Mouse (Mus musculus) heart, embryonic 12.5 days (tissue): Measurements from ENCODE around the gene Tradd. TPM values are rescaled to one million over a fixed set of nuclear protein-coding genes. Genes with fewer than 3 reads are reported as not detected.
A peak's percentile ranks its signal among the peaks of the same experiment; 100 is the strongest.

ENCODE experiments used
- ATAC-seq: fragments of 200-750 bp; cut with Nextera tagmentation; 2 replicates; pipeline ENCODE4 v1.8.0; 2017; ENCODE audit warnings: moderate TSS enrichment, moderate library complexity; ENCODE audit not compliant: insufficient number of reproducible peaks, low FRiP score
- H3K27ac ChIP-seq: fragments of 300-500 bp; sonication (generic); 2 replicates; pipeline ENCODE4 v1.5.1; 2016; ENCODE audit warnings: mild to moderate bottlenecking, moderate library complexity; ENCODE audit not compliant: poor library complexity, severe bottlenecking
- H3K27me3 ChIP-seq: fragments of 300-500 bp; sonication (generic); replicated peaks from 2 replicates; pipeline ENCODE4 v1.6.1; 2016; ENCODE audit warnings: mild to moderate bottlenecking, moderate library complexity
- H3K36me3 ChIP-seq: fragments of 300-500 bp; sonication (generic); 2 replicates; pipeline ENCODE4 v1.6.1; 2016; ENCODE audit warnings: mild to moderate bottlenecking, moderate library complexity
- H3K4me1 ChIP-seq: fragments of 300-500 bp; sonication (generic); replicated peaks from 2 replicates; pipeline ENCODE4 v1.6.1; 2016; ENCODE audit warnings: mild to moderate bottlenecking
- H3K4me2 ChIP-seq: fragments of 300-500 bp; sonication (generic); 2 replicates; pipeline ENCODE4 v1.6.1; 2016; ENCODE audit warnings: mild to moderate bottlenecking, moderate library complexity
- H3K4me3 ChIP-seq: fragments of 300-500 bp; sonication (generic); 2 replicates; pipeline ENCODE4 v1.5.1; 2016; ENCODE audit warnings: mild to moderate bottlenecking
- H3K9ac ChIP-seq: fragments of 300-500 bp; sonication (generic); 2 replicates; pipeline ENCODE4 v1.6.1; 2016; ENCODE audit warnings: mild to moderate bottlenecking, moderate library complexity
- H3K9me3 ChIP-seq: fragments of 300-500 bp; sonication (generic); replicated peaks from 2 replicates; pipeline ENCODE4 v1.6.1; 2016; ENCODE audit warnings: mild to moderate bottlenecking, moderate library complexity
- WGBS: fragments of 180-500 bp; shearing (Covaris S2); methylation state at CpG from one replicate; pipeline ENCODE4 v1.1.7; 2016; 5-methylcytosine and 5-hydroxymethylcytosine counted together
- polyA plus RNA-seq: library from polyadenylated mRNA; unstranded; fragments of >200 nt; fragmentation: Nextera tagmentation; extraction: Ambion mirVana; gene quantifications from 2 replicates; pipeline ENCODE4 v1.2.1, GENCODE M21; 2016

Tradd gene
- polyA plus RNA-seq, 1 experiment from 2014 or later = 16.0 TPM

DNA sequence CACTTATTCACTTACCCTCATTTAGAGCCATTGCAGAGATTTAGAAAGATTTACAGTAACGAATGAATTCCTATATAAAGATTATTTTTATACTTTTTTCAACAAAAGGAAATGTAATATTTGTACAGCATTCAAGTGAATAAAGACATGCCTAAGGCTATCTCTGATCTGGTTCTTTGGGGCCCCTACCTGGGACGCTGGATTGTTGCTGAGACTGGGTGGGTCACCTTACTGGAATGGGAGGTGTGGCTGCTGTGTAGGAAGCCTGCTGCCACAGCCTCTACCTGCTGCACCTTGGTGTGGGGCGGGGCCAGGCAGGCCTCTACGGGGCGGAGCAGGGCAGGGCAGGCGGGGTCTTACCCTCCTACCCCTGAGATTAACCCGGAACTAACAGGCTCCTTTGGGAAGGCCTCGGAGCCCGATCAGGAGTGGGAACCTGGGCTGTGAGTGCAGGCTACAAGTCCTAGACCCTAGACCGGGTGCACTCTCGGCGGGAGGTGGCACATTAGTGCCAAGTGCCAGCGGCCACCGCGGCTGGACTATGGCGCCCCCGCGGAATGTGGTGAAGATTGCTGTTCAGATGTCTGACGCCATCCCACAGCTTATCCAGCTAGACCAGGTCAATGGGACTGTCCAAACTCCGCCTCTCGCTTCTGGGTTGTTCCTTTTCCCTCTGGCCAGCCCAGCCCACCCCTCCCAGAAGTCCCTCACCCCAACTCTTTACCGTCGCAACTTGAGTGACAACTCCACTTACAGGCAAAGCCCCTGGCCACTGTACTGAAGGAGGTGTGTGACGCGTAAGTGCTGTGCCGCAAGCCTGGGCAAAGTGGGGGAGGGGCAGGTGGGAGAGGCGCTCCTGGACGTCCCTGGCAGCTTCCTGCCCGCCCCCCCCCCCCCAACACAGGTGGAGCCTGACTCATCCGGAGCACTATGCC is 41.1 kb upstream of the Tradd start, which contains the start of gene Elmo3:
Gene Elmo3 (plus strand): TSS at position 391 of the 935 bp plus-strand sequence.
- Histone ChIP-seq H3K9ac (peak within 1 kb of the TSS; percentile 69), H3K4me3 (peak within 1 kb of the TSS; percentile 46), H3K4me2 (peak within 1 kb of the TSS; percentile 82), H3K9me3 (no peaks in the 10 kb centered on the region), H3K4me1 (peaks cover 36% of the 10 kb centered on the region), H3K27ac (peak within 1 kb of the TSS; percentile 53), H3K27me3 (no peaks in the 10 kb centered on the region), H3K36me3 (peaks cover 75% of the 10 kb centered on the region)
- peak; percentile 59 for ATAC-seq
- WGBS = 6% methylated on average over 29 of the region's 30 CpGs

GRCm38 (mm10) chr8:105304325-105305210 is 40.2 kb upstream of the Tradd start:
- Histone ChIP-seq H3K4me3 (no peak overlapping the region), H3K36me3 (peaks cover 76% of the 10 kb centered on the region), H3K27ac (peak overlapping the region; percentile 53; the same call in 1 of the 2 replicates), H3K4me1 (peaks cover 40% of the 10 kb centered on the region), H3K27me3 (no peaks in the 10 kb centered on the region), H3K9me3 (no peaks in the 10 kb centered on the region), H3K4me2 (no peak overlapping the region), H3K9ac (0 out of 2 replicates have a peak overlapping the region, but pooled peaks have one; percentile 3)
- WGBS = 52% methylated on average over 9 of the region's 9 CpGs
- peak; percentile 18; the same call in 1 of the 2 replicates for ATAC-seq

GRCm38 (mm10) chr8:105303874-105304273 is 39.5 kb upstream of the Tradd start:
- Histone ChIP-seq H3K27me3 (no peaks in the 10 kb centered on the region), H3K4me3 (no peak overlapping the region), H3K9me3 (no peaks in the 10 kb centered on the region), H3K4me1 (peaks cover 44% of the 10 kb centered on the region), H3K36me3 (peaks cover 76% of the 10 kb centered on the region), H3K27ac (peak overlapping the region; percentile 53; the same call in 1 of the 2 replicates), H3K4me2 (no peak overlapping the region), H3K9ac (no peak overlapping the region)
- WGBS = 70% methylated on average over 9 of the region's 9 CpGs
- no peak for ATAC-seq

DNA sequence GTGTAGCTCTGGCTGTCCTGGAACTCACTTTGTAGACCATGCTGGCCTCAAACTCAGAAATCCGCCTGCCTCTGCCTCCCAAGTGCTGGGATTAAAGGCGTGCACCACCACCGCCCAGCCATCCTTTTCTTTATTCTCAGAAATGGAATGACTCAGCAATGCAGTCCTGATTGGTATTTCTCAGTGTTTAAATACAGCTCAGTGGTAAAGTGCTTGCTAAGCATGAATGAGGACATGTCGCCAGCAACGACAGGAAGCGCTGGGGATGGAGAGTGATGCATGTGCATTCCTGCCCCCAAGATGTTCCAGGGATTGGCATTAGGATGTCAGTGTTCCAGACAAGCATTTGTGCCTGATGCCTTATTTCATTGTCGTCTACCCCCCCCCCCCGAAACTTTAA is 39.0 kb upstream of the Tradd start:
- H3K27ac ChIP-seq = no peak overlapping the region
- H3K27me3 ChIP-seq = no peaks in the 10 kb centered on the region
- peaks cover 49% of the 10 kb centered on the region for H3K4me1 ChIP-seq
- WGBS = 86% methylated on average over 8 of the region's 8 CpGs
- no peak for ATAC-seq
- no peaks in the 10 kb centered on the region for H3K9me3 ChIP-seq
- no peak overlapping the region for H3K4me2 ChIP-seq
- H3K4me3 ChIP-seq = no peak overlapping the region
- peaks cover 76% of the 10 kb centered on the region for H3K36me3 ChIP-seq
- H3K9ac ChIP-seq = no peak overlapping the region

DNA sequence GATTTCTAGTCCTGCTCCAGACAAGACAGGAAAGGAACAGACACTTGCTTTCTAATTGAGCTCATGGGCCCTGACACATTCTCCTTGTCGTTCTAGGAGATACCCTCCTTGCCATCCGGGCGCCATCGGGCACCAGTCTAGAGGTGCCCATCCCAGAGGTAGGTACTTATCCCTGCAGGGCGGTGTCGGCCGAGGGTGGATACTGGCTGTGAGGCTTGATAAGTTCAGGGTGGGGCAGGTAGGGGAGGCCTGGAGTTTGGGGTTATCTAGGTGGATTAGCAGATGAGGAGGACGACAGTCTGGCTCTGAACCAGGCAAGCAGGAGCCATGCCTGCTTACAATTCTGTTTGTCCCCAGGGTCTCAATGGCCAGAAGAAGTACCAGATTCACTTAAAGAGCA is 35.6 kb upstream of the Tradd start:
- Histone ChIP-seq H3K4me3 (no peak overlapping the region), H3K27ac (no peak overlapping the region), H3K4me1 (peaks cover 43% of the 10 kb centered on the region), H3K36me3 (peaks cover 60% of the 10 kb centered on the region), H3K4me2 (peak overlapping the region; percentile 22), H3K9me3 (no peaks in the 10 kb centered on the region), H3K27me3 (no peaks in the 10 kb centered on the region), H3K9ac (no peak overlapping the region)
- WGBS = 76% methylated on average over 8 of the region's 8 CpGs
- 0 out of 2 replicates have a peak, but pooled peaks have one; percentile 58 for ATAC-seq

DNA sequence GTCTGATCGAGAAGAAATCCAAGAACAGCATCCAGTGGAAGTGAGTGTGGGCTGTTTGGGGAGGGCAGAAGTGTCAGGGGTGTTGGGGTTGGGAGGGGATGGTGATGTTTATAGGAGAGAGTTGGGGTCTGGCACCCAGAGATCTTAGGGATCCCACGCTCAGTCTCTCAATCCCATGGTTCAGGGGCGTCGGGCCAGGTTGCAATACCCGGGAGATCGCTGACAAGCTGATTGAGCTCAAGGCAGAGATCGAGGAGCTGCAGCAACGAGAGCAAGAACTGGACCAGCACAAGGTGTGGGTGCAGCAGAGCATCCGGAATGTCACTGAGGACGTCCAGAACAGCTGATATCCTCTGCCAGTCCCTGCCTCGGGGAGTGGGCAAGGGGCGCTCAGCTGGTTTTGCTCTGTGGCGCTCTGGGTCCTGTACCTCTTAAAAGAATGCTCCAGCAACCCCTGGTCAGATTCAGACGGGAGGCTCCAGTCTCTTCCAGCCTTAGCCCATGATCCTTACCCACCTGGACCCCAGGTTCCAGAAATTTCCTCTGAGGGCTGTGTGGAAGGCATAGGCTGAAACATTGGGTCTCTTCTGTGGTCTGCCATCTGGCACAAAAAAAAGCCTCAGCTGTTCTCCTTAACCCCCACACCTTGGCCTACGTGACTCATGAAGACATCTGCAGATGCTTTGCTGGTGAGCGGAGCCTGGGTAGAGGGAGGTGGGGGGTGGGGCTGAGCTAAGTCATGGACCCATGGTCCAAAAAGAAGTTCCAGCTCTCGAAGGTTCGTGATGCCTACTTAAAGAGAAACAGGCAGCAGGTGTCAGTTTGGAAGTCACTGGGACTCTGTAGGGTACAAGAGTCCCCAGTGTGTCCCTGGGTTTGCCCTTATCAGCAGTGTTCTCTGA is 34.2 kb upstream of the Tradd start:
- no peak for ATAC-seq
- no peaks in the 10 kb centered on the region for H3K9me3 ChIP-seq
- WGBS = 42% methylated on average over 18 of the region's 18 CpGs
- H3K27me3 ChIP-seq = peaks cover 4% of the 10 kb centered on the region
- H3K27ac ChIP-seq = no peak overlapping the region
- peak overlapping the region; percentile 87 for H3K4me3 ChIP-seq
- H3K4me1 ChIP-seq = peaks cover 33% of the 10 kb centered on the region
- H3K9ac ChIP-seq = peak overlapping the region; percentile 90
- peak overlapping the region; percentile 84 for H3K4me2 ChIP-seq
- peaks cover 47% of the 10 kb centered on the region for H3K36me3 ChIP-seq

DNA sequence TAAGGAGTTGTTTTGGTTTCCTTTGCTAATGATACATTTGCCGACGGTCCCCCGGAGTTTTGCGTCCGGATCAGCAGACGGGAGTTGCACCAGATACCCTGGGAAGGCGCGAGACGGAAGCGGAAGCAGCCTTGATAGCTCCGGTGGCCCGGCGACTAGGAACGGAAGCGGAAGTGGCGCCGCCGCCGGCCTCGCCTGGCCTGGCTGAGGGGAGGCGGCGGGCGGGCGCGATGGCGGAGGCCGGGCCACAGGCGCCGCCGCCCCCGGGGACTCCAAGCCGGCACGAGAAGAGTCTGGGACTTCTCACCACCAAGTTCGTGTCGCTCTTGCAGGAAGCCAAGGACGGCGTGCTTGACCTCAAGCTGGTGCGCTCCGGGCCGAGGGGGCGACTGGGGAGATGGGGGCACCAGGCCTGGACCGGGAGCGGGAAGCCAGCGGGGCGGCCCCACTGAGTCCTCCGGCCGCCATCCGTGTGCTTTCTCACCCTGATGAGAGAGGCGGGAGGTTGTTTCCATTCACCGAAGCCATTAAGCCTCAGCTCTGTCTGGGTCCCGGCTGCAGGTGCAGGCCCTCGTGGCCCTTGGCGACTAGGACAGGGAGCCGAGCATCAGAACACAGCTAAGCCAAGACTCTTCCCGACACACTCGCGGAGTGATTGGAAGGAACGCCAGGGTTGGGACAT is 33.2 kb upstream of the Tradd start, which contains the start of gene E2f4:
Gene E2f4 (plus strand): TSS at position 153 of the 682 bp plus-strand sequence.
- H3K27ac ChIP-seq = peak within 1 kb of the TSS; percentile 59
- 0% methylated on average over 53 of the region's 58 CpGs for WGBS
- peak within 1 kb of the TSS; percentile 84 for H3K4me2 ChIP-seq
- peak within 1 kb of the TSS; percentile 90 for H3K9ac ChIP-seq
- peak; percentile 86 for ATAC-seq
- H3K36me3 ChIP-seq = peaks cover 38% of the 10 kb centered on the region
- peaks cover 14% of the 10 kb centered on the region for H3K27me3 ChIP-seq
- peaks cover 31% of the 10 kb centered on the region for H3K4me1 ChIP-seq
- peak within 1 kb of the TSS; percentile 87 for H3K4me3 ChIP-seq
- H3K9me3 ChIP-seq = no peaks in the 10 kb centered on the region

GRCm38 (mm10) chr8:105295895-105296573 is 31.6 kb upstream of the Tradd start, which contains the start of gene Exoc3l:
Gene Exoc3l, minus strand, starts transcription at chr8:105296101.
- no peak for ATAC-seq
- H3K27ac ChIP-seq = peak within 1 kb of the TSS; percentile 48
- 36% methylated on average over 11 of the region's 11 CpGs for WGBS
- H3K27me3 ChIP-seq = peaks cover 18% of the 10 kb centered on the region
- no peaks in the 10 kb centered on the region for H3K9me3 ChIP-seq
- peak within 1 kb of the TSS; percentile 84 for H3K4me2 ChIP-seq
- peak within 1 kb of the TSS; percentile 87 for H3K4me3 ChIP-seq
- H3K9ac ChIP-seq = peak within 1 kb of the TSS; percentile 58; the same call in 1 of the 2 replicates
- H3K36me3 ChIP-seq = peaks cover 24% of the 10 kb centered on the region
- peaks cover 31% of the 10 kb centered on the region for H3K4me1 ChIP-seq

DNA sequence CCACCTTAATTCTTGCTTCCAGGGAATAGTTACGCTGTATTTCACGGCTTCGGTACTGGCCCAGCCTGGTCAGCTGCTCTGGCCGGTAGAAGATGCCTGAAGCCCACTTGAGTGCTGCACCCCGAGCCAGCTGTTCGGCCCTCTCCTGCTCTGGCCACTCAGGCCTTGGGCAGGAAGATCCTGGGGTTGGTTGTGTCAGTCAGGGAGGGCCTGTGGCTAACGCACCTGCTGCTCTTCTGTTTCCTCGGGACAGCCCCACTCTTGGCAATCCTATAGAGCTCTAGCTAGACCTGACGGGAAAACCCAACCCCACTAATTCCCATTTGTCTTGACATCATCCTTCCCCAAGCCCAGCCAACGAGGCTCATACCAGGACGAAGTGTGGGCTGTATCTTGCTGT is 30.8 kb upstream of the Tradd start:
- ATAC-seq = no peak
- Histone ChIP-seq H3K4me2 (peak overlapping the region; percentile 58), H3K4me3 (peak overlapping the region; percentile 32), H3K9ac (peak overlapping the region; percentile 58; the same call in 1 of the 2 replicates), H3K36me3 (peaks cover 16% of the 10 kb centered on the region), H3K9me3 (no peaks in the 10 kb centered on the region), H3K27ac (peak overlapping the region; percentile 45), H3K4me1 (peaks cover 38% of the 10 kb centered on the region), H3K27me3 (peaks cover 24% of the 10 kb centered on the region)
- WGBS = 60% methylated on average over 11 of the region's 11 CpGs
